Mouse (Mus musculus) heart, embryonic 13.5 days (tissue): ENCODE measurements around the gene Ctnna2. TPM values are rescaled to one million over a fixed set of nuclear protein-coding genes. Genes with fewer than 3 reads are reported as not detected.

ENCODE experiments used
- ATAC-seq: fragments of 200-750 bp; cut with Nextera tagmentation; 2 replicates; pipeline ENCODE4 v1.8.0; 2017; ENCODE audit warnings: moderate TSS enrichment; ENCODE audit not compliant: insufficient number of reproducible peaks, low FRiP score, low TSS enrichment; ENCODE audit errors: extremely low read depth
- H3K27ac ChIP-seq: fragments of 300-500 bp; sonication (generic); replicated peaks from 2 replicates; pipeline ENCODE4 v1.5.1; 2015; ENCODE audit warnings: moderate library complexity, mild to moderate bottlenecking, inconsistent platforms
- H3K27me3 ChIP-seq: fragments of 300-500 bp; sonication (generic); replicated peaks from 2 replicates; pipeline ENCODE4 v1.6.1; 2015; ENCODE audit warnings: mild to moderate bottlenecking, inconsistent platforms
- H3K36me3 ChIP-seq: fragments of 300-500 bp; sonication (generic); 2 replicates; pipeline ENCODE4 v1.6.1; 2015; ENCODE audit warnings: mild to moderate bottlenecking, inconsistent platforms
- H3K4me1 ChIP-seq: fragments of 300-500 bp; sonication (generic); 2 replicates; pipeline ENCODE4 v1.6.1; 2015; ENCODE audit warnings: inconsistent platforms
- H3K4me2 ChIP-seq: fragments of 300-500 bp; sonication (generic); 2 replicates; pipeline ENCODE4 v1.6.1; 2015; ENCODE audit warnings: inconsistent platforms, mild to moderate bottlenecking, moderate library complexity
- H3K4me3 ChIP-seq: fragments of 300-500 bp; sonication (generic); 2 replicates; pipeline ENCODE4 v1.5.1; 2015; ENCODE audit warnings: moderate library complexity, mild to moderate bottlenecking, inconsistent platforms
- H3K9ac ChIP-seq: fragments of 300-500 bp; sonication (generic); 2 replicates; pipeline ENCODE4 v1.6.1; 2015; ENCODE audit warnings: inconsistent platforms, mild to moderate bottlenecking, moderate library complexity
- H3K9me3 ChIP-seq: fragments of 300-500 bp; sonication (generic); 2 replicates; pipeline ENCODE4 v1.6.1; 2016; ENCODE audit warnings: inconsistent platforms
- WGBS: fragments of 180-500 bp; shearing (Covaris S2); methylation state at CpG from one replicate; pipeline ENCODE4 v1.1.7; 2015; ENCODE audit warnings: mixed read lengths; 5-methylcytosine and 5-hydroxymethylcytosine counted together
- polyA plus RNA-seq: library from polyadenylated mRNA; unstranded; fragments of >200 nt; fragmentation: Nextera tagmentation; extraction: Ambion mirVana; gene quantifications from 2 replicates; pipeline ENCODE4 v1.2.1, GENCODE M21; 2015

Ctnna2 gene
- polyA plus RNA-seq, 1 experiment from 2014 or later: 2.2 TPM

DNA sequence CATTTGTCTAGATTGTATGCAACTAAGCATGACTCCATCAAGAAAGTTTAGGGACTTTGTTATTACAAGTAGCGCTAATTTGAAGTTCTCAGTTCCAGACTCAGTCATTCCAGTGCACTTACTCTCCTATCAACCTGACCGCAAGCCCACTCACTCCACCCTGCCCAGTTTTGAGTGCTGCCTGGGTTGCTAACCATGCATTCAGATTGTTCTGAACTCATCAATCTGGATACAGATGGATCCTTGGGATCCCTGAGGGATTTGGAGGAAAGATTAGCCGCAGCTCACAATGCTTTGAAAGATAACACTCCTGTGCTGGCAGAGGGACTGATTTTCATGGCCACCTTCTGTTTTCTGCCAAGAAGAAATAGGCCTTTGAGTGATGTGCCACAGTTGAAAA is 168.5 kb downstream of the Ctnna2 start:
- no peaks in the 10 kb centered on the region for H3K9me3 ChIP-seq
- no peaks in the 10 kb centered on the region for H3K36me3 ChIP-seq
- no peaks in the 10 kb centered on the region for H3K27me3 ChIP-seq
- no peak overlapping the region for H3K4me2 ChIP-seq
- H3K27ac ChIP-seq: no peak overlapping the region
- no peak overlapping the region for H3K9ac ChIP-seq
- WGBS: 71% methylated on average over 3 of the region's 3 CpGs
- ATAC-seq: no peak
- no peak overlapping the region for H3K4me3 ChIP-seq
- no peaks in the 10 kb centered on the region for H3K4me1 ChIP-seq

DNA sequence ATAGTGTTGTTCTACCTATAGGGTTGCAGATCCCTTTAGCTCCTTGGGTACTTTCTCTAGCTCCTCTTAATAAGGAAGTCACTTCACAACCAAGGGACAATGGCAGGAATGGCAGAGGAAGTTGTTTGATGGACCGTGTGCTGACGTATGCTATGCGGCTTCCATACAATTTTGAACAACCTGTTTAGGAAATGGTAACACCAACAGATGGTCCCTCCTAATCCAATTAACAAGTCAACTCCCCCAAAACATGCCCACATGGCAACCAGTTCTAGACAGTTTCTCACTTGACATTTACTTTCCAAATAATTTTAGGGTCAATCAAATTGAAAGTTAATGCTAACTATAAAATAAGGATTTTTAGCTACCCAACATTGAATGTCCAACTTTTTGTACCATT is 176.9 kb downstream of the Ctnna2 start:
- no peak overlapping the region for H3K4me3 ChIP-seq
- H3K36me3 ChIP-seq: no peaks in the 10 kb centered on the region
- H3K4me2 ChIP-seq: no peak overlapping the region
- no peaks in the 10 kb centered on the region for H3K27me3 ChIP-seq
- no peak for ATAC-seq
- H3K4me1 ChIP-seq: no peaks in the 10 kb centered on the region
- H3K27ac ChIP-seq: no peak overlapping the region
- no peak overlapping the region for H3K9ac ChIP-seq
- H3K9me3 ChIP-seq: no peaks in the 10 kb centered on the region
- WGBS: 90% methylated on average over 3 of the region's 3 CpGs

DNA sequence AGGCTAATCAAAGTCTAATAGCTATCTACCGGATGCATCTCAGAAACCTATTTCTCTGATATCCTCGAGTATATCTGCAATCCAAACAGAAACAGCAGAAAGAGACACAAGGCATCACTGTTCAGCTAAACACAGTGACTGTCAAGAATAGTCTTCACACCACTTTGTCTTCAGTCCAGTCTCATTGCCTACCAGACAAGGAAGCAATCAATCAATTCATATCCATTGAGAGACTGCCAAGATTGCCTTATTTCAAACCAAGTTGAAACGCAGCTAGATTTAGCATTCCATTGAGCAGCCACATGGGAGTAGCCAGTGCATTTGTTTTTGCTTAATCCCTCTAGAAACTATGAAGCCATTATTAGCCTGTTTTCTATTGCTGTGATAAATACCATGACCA is 196.2 kb downstream of the Ctnna2 start:
- Histone ChIP-seq H3K9me3 (no peaks in the 10 kb centered on the region), H3K4me3 (no peak overlapping the region), H3K36me3 (no peaks in the 10 kb centered on the region), H3K27ac (no peak overlapping the region), H3K4me1 (no peaks in the 10 kb centered on the region), H3K4me2 (no peak overlapping the region), H3K27me3 (no peaks in the 10 kb centered on the region), H3K9ac (no peak overlapping the region)
- 69% methylated on average over 3 of the region's 3 CpGs for WGBS
- no peak for ATAC-seq

DNA sequence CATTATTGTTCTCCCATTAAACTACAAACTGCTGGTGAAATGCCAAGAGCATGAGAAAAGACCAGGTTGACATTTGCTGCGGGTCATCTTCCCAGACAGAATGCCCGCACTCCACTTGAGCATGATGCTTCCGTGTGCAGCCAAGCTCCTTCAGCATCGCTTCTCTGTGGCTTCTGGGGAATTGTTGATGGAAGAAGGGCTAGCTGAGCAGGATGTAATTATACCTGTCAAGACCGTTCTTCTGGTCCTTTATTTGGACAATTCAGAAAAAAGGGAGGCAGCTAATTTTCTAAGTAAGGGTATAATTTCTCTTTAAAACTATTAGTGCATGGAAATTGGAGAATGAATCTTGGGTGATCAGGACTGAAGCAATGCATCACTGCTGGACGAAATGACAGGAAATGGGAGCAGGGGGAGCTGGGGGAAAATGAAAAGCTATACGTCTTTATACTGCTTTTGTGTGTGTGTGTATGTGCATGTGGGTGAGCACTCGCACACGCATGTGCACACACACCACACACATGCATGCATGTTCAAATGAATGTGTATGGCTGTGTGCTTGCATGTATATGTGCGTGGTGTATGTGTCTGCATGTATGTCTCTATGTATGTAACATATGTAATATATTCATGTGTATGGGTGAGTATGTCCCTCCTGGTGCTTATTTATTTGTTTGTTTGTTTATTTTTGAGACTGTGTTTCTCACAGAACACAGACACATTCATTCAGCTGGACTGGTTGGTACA is 211.0 kb downstream of the Ctnna2 start:
- no peak overlapping the region for H3K4me2 ChIP-seq
- no peaks in the 10 kb centered on the region for H3K9me3 ChIP-seq
- H3K27me3 ChIP-seq: no peaks in the 10 kb centered on the region
- H3K27ac ChIP-seq: no peak overlapping the region
- 80% methylated on average over 10 of the region's 10 CpGs for WGBS
- no peak overlapping the region for H3K4me3 ChIP-seq
- no peak for ATAC-seq
- no peak overlapping the region for H3K9ac ChIP-seq
- H3K36me3 ChIP-seq: no peaks in the 10 kb centered on the region
- no peaks in the 10 kb centered on the region for H3K4me1 ChIP-seq

DNA sequence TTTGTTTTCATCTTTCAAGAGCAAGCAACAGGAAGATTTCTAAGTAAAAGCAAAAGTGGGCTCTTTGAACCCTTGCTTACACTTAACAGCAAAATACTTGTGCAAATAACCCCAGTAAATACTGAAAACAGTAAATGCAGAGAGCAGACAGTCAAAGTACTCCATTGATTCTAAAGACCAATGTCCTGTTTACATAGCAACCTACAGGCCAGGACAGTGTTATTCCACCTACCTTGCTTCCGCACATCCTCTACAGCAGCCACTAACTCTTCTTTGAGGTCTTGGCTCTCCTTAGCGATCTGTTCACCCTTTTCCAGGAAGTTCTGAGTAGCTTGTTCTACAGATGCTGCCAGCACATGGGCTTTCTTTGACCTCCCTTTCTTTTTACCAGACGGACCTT is 221.3 kb downstream of the Ctnna2 start:
- Histone ChIP-seq H3K9me3 (no peaks in the 10 kb centered on the region), H3K27me3 (no peaks in the 10 kb centered on the region), H3K4me2 (no peak overlapping the region), H3K27ac (no peak overlapping the region), H3K9ac (no peak overlapping the region), H3K4me3 (no peak overlapping the region), H3K36me3 (no peaks in the 10 kb centered on the region), H3K4me1 (no peaks in the 10 kb centered on the region)
- 75% methylated on average over 3 of the region's 3 CpGs for WGBS
- no peak for ATAC-seq

DNA sequence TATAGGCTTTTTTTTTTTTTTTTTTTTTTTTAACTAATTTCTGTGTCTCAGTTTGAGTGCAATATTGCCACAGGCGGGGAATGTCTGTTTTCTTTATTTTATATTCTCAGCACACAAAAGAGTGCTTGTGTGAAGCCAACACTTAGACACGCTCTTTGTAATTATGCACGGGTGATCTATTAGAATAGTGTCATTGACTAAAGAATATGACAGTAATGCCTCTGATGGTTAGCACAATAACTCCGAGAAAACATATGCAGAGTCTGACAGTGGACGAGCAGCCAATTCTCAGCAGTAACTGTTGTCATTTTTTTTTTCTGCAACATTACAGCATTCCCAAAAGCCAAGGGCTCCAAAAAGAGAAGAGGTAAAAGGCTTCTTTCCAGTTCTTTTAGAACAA is 234.1 kb downstream of the Ctnna2 start:
- Histone ChIP-seq H3K4me3 (no peak overlapping the region), H3K27ac (no peak overlapping the region), H3K9ac (no peak overlapping the region), H3K4me1 (no peaks in the 10 kb centered on the region), H3K9me3 (no peaks in the 10 kb centered on the region), H3K27me3 (no peaks in the 10 kb centered on the region), H3K36me3 (no peaks in the 10 kb centered on the region), H3K4me2 (no peak overlapping the region)
- WGBS: 72% methylated on average over 5 of the region's 5 CpGs
- no peak for ATAC-seq

DNA sequence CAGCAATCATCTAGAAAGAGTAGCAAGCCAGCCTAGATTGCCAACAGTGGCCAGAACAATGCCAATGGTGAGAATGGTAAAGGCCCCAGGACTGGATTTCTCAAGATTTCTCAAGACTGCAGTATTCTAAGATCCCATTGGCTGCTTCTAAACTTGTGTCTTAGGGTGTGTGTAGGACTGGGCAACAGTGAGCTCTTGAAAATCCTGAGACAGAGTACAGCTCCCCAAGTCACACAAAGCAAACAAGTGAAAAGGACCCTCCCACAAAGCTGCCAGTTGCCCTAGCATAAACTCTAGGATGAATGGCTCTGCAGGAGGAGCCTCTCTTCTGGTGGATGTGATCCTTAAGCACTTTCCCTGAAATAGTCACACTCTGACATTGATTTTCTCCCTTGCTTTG is 235.8 kb downstream of the Ctnna2 start:
- Histone ChIP-seq H3K4me1 (no peaks in the 10 kb centered on the region), H3K4me2 (no peak overlapping the region)
- no peak for ATAC-seq

DNA sequence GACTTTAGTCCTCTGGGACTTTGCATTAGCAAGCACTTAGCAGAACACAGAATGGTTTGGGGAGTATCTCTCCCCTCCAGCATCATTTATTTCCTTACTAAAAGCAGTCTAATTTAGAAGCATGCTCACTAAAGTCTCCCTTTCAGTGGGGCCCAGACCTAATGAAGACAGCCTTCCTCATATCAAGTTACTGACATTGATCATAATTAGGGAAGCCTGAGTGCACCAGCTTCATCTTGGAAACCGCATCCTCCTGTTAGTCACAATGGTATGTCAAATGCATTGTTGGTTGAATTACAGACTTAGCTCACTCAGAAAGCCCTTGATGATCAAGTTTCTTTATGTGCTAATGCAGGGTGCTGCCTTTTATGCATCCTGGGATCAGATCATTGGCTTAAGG is 236.5 kb downstream of the Ctnna2 start:
- WGBS: 70% methylated on average over 1 of the region's 1 CpGs
- H3K9me3 ChIP-seq: no peaks in the 10 kb centered on the region
- no peak overlapping the region for H3K9ac ChIP-seq
- no peak overlapping the region for H3K4me2 ChIP-seq
- H3K27me3 ChIP-seq: no peaks in the 10 kb centered on the region
- H3K4me3 ChIP-seq: no peak overlapping the region
- no peaks in the 10 kb centered on the region for H3K36me3 ChIP-seq
- no peak overlapping the region for H3K27ac ChIP-seq
- no peaks in the 10 kb centered on the region for H3K4me1 ChIP-seq
- ATAC-seq: no peak

More for the DNA sequence above, 235.8 kb downstream of the Ctnna2 start:
- Histone ChIP-seq H3K36me3 (no peaks in the 10 kb centered on the region), H3K27ac (no peak overlapping the region), H3K9me3 (no peaks in the 10 kb centered on the region), H3K27me3 (no peaks in the 10 kb centered on the region), H3K9ac (no peak overlapping the region), H3K4me3 (no peak overlapping the region)

DNA sequence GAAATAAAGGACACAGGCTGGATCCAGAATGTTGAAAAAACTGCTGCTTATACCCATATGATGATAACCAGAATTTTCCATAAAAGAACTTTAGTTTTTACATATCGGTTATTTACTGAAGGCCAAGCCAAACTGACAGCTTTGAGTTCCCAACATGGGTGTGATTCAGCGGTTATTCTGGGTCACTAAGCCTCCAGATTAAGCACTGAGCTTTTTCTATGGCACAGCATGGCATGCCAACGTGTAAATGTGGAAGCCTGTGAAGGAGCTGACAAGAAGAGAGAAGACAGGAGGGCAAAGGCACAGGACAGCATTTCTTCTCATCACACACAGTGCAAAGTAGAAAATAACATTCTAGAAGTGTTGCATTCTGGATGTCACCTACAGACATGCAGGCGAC is 240.9 kb downstream of the Ctnna2 start:
- no peak overlapping the region for H3K4me3 ChIP-seq
- no peaks in the 10 kb centered on the region for H3K27me3 ChIP-seq
- no peak overlapping the region for H3K4me2 ChIP-seq
- 59% methylated on average over 4 of the region's 4 CpGs for WGBS
- no peaks in the 10 kb centered on the region for H3K4me1 ChIP-seq
- no peaks in the 10 kb centered on the region for H3K36me3 ChIP-seq
- no peaks in the 10 kb centered on the region for H3K9me3 ChIP-seq
- no peak overlapping the region for H3K27ac ChIP-seq
- H3K9ac ChIP-seq: no peak overlapping the region
- no peak for ATAC-seq

DNA sequence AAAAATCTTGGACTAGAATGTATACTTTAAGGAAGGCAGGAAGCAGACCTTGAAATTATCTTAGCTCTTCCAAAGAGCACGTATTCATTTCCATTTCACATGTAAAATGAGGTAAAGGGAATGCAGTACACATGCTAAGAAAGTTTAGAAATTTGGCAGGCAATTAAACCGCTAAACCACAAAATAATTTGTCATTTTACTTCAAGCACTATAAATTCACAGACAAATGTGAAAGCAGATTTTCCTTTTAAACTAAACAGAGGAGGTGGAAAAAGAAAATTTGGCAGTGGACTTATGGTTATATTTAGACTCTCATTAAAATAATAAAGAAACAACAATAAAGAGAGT is 254.6 kb downstream of the Ctnna2 start:
- no peak overlapping the region for H3K27ac ChIP-seq
- WGBS: 70% methylated on average over 2 of the region's 2 CpGs
- no peak for ATAC-seq
- H3K36me3 ChIP-seq: no peaks in the 10 kb centered on the region
- H3K4me1 ChIP-seq: no peaks in the 10 kb centered on the region
- H3K27me3 ChIP-seq: no peaks in the 10 kb centered on the region
- no peak overlapping the region for H3K4me3 ChIP-seq
- H3K9ac ChIP-seq: no peak overlapping the region
- no peaks in the 10 kb centered on the region for H3K9me3 ChIP-seq
- no peak overlapping the region for H3K4me2 ChIP-seq

DNA sequence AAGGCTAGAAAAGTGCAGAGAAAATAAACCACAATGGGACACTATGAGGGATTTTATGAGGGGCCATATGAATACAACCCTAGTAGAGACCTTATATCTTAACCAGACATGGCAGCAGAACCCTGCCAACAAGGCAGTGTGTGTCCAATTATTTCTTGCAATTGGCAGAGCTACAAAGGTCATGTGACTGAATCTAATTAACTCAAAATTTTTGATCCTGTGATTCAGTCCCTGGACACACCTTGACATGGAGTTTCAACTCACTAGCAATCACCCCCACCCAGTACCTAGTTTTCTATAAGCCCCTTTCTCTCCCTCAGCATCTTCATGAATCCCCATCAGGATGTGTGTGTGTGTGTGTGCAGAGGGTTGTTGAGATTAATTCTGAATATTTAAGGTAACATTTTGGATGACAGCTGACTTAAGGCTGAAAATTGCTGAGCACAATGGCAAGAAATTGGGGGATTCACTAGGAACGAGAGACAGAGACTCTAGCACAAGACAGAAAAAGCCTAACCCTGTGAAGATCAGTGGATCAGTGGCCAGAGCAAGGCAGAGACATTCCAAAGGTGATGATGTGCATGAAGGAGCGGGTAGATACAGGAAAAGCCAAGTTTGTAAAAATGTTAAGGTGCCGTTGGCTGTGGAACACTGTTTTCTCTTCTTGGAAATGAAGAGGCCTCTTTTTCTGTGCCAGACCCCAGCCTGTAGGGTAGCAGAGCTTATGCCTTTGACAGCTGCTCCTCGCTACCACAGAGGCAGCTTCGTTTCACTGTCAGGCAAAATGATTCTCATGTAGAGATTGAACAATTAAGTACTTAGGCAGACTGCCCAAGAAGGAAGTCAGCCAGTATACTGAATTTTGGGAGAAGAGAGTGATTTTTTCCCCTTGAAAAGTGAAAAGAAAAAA is 255.2 kb downstream of the Ctnna2 start:
- no peak for ATAC-seq
- no peaks in the 10 kb centered on the region for H3K4me1 ChIP-seq
- H3K27ac ChIP-seq: no peak overlapping the region
- no peaks in the 10 kb centered on the region for H3K27me3 ChIP-seq
- no peak overlapping the region for H3K4me3 ChIP-seq
- 54% methylated on average over 5 of the region's 5 CpGs for whole genome bisulfite sequencing
- H3K9ac ChIP-seq: no peak overlapping the region
- no peak overlapping the region for H3K4me2 ChIP-seq
- H3K36me3 ChIP-seq: no peaks in the 10 kb centered on the region
- no peaks in the 10 kb centered on the region for H3K9me3 ChIP-seq

DNA sequence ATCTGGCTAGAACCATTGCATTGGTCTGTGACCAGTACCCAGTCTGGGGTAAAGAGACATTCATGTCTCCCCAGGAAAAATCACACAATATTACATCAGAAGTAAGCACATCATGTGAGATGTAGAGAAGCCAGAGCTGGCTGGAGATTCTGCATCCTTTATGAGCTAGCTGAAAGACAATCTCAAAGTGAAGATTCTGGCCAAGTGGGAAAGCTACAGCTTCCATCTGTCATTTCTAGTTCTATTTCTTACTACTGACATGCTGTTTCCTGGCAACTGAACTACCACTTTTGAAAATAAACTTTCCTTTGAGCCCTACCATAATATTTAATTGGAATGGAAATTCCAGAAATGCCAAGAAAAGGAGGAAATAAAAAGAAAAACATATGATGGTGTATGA is 285.4 kb downstream of the Ctnna2 start:
- Histone ChIP-seq H3K27me3 (no peaks in the 10 kb centered on the region), H3K9ac (no peak overlapping the region), H3K9me3 (no peaks in the 10 kb centered on the region), H3K4me2 (no peak overlapping the region), H3K4me3 (no peak overlapping the region), H3K27ac (no peak overlapping the region), H3K36me3 (no peaks in the 10 kb centered on the region), H3K4me1 (no peaks in the 10 kb centered on the region)
- no peak for ATAC-seq
